Mouse (Mus musculus) hindbrain, embryonic 14.5 days (tissue): Measurements from ENCODE around the gene Mycl. TPM values are rescaled to one million over a fixed set of nuclear protein-coding genes. Genes with fewer than 3 reads are reported as not detected.
"Not testable (repeated sequence)": the region's sequence is repeated elsewhere in the genome, so short reads cannot be mapped to it uniquely, and the experiment has no call there.

ENCODE experiments used
- ATAC-seq: fragments of 200-750 bp; cut with Nextera tagmentation; 2 replicates; pipeline ENCODE4 v1.8.0; 2017; ENCODE audit warnings: moderate number of reproducible peaks, mild to moderate bottlenecking, moderate TSS enrichment, moderate library complexity; ENCODE audit not compliant: low FRiP score
- DNase-seq: peaks from one replicate; pipeline ENCODE4 v3.0.0-alpha.2; 2015; ENCODE audit warnings: low spot score
- H3K27ac ChIP-seq: fragments of 300-500 bp; sonication (generic); 2 replicates; pipeline ENCODE4 v1.5.1; 2014; ENCODE audit warnings: mild to moderate bottlenecking, moderate library complexity
- H3K27me3 ChIP-seq: fragments of 300-500 bp; sonication (generic); 2 replicates; pipeline ENCODE4 v1.6.1; 2014; ENCODE audit warnings: mild to moderate bottlenecking, low read length, mixed read lengths; ENCODE audit not compliant: control insufficient read depth, insufficient read depth
- H3K36me3 ChIP-seq: fragments of 300-500 bp; sonication (generic); replicated peaks from 2 replicates; pipeline ENCODE4 v1.6.1; 2014; ENCODE audit not compliant: control insufficient read depth, insufficient read depth
- H3K4me1 ChIP-seq: fragments of 300-500 bp; sonication (generic); replicated peaks from 2 replicates; pipeline ENCODE4 v1.6.1; 2014; ENCODE audit warnings: antibody characterized with exemption, low read length, mixed read lengths; ENCODE audit not compliant: control insufficient read depth, insufficient read depth
- H3K4me2 ChIP-seq: fragments of 300-500 bp; sonication (generic); replicated peaks from 2 replicates; pipeline ENCODE4 v1.6.1; 2014; ENCODE audit warnings: mild to moderate bottlenecking, moderate library complexity
- H3K4me3 ChIP-seq: fragments of 300-500 bp; sonication (generic); replicated peaks from 2 replicates; pipeline ENCODE4 v1.5.1; 2014; ENCODE audit warnings: mild to moderate bottlenecking, low read length
- H3K9ac ChIP-seq: fragments of 300-500 bp; sonication (generic); 2 replicates; pipeline ENCODE4 v1.6.1; 2014
- H3K9me3 ChIP-seq: fragments of 300-500 bp; sonication (generic); 2 replicates; pipeline ENCODE4 v1.6.1; 2016; ENCODE audit warnings: low read length; ENCODE audit not compliant: control insufficient read depth
- WGBS: fragments of 180-500 bp; shearing (Covaris S2); extraction: QIAGEN DNeasy Blood & Tissue Kit; methylation state at CpG from one replicate; pipeline ENCODE4 v1.1.7; 2014; 5-methylcytosine and 5-hydroxymethylcytosine counted together
- polyA plus RNA-seq: library from polyadenylated mRNA; unstranded; fragments of >200 nt; fragmentation: Nextera tagmentation; extraction: Ambion mirVana; gene quantifications from 2 replicates; pipeline ENCODE4 v1.2.1, GENCODE M21; 2014

Mycl gene
- polyA plus RNA-seq, 1 experiment from 2014 or later: 68.7 TPM

DNA sequence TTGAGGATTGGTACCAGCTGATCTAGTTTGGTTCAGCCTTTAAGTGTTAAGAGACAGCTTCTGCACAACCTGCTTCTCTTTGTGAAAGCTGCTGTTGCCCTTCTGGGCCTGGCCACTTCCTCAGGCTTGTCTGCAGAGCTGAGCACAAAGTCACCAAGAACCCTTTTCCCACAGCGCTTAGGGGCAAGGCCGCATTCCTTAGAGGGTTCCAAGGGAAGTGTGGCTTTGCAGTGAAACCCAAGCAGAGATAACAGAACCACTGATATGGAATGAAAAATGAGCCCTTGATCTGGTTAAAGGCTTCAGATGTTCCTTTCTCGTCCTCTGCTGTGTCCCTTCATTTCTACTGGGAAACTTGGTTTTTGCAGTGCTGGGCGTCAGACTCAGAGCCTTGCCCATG, 8.0 kb upstream of the Mycl start:
- WGBS: 88% methylated on average over 4 of the region's 4 CpGs
- Histone ChIP-seq H3K36me3 (no peaks in the 10 kb centered on the region), H3K4me2 (no peak overlapping the region), H3K9ac (no peak overlapping the region), H3K27ac (no peak overlapping the region), H3K4me3 (no peak overlapping the region), H3K9me3 (no peaks in the 10 kb centered on the region), H3K27me3 (peaks cover 11% of the 10 kb centered on the region), H3K4me1 (no peaks in the 10 kb centered on the region)
- ATAC-seq (no peak), DNase-seq (no peak)

DNA sequence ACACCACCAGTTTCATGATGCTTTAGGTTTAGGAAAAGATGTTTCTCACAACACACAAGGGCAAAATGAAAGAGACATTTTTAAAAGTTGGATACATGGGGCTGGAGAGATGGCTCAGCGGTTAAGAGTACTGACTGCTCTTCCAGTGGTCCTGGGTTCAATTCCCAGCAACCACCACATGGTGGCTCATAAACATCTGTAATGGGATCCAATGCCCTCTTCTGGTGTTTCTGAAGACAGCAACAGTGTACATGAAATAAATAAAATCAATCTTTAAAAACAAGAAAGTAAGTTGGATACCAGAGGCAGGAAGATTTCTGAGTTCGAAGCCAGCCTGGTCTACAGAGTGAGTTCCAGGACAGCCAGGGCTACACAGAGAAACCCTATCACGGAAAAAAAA, 7.4 kb upstream of the Mycl start:
- H3K36me3 ChIP-seq, H3K27ac ChIP-seq, H3K4me2 ChIP-seq, H3K4me3 ChIP-seq, H3K9ac ChIP-seq, H3K27me3 ChIP-seq, H3K4me1 ChIP-seq, DNase-seq, H3K9me3 ChIP-seq, ATAC-seq: not testable (repeated sequence)
- WGBS: 54% methylated on average over 3 of the region's 3 CpGs

DNA sequence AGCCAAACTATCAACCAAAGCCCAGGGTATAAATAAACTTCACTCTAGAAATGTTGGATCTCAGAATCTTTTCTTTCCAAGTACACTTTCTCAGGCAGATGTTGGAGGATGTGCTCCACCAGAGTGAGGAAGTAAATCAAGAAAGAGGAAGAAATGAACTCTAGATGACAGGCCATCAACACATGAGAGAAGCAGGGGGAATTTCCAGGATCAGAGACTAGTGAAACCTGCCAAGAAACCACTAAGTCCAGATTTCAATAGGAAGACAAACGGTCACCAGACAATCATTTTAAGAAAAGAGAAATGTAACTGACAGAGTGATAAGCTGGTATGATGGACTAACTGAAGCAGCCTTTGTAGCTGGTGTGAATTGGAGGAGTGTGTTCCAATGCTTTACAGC, 4.3 kb upstream of the Mycl start:
- 70% methylated on average over 1 of the region's 1 CpGs for WGBS
- Histone ChIP-seq H3K9ac (no peak overlapping the region), H3K4me3 (no peak overlapping the region), H3K4me2 (no peak overlapping the region), H3K27me3 (no peaks in the 10 kb centered on the region), H3K4me1 (peaks cover 4% of the 10 kb centered on the region; the same call in 1 of the 2 replicates), H3K9me3 (no peaks in the 10 kb centered on the region), H3K27ac (no peak overlapping the region), H3K36me3 (no peaks in the 10 kb centered on the region)
- ATAC-seq: no peak
- DNase-seq: no peak

DNA sequence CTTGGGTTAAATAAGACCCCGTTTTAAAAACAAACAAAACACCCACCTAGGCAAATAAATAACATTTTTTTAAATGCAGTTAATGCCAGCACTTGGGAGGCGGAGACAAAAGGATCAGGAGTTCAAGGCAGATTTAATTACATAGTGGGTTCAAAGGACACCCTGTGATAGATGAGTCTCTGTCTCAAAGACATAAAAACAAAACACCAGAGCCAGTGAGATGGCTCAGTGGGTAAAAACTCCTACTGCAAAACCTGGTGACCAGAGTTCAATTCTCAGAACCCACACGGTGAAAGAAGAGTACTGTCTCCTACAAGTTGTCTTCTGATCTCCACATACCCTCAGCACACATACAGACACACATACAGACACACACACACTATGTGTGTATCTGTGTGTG, 3.2 kb upstream of the Mycl start:
- no peak overlapping the region for H3K4me2 ChIP-seq
- H3K9ac ChIP-seq: no peak overlapping the region
- H3K4me3 ChIP-seq: no peak overlapping the region
- peaks cover 6% of the 10 kb centered on the region; the same call in 1 of the 2 replicates for H3K4me1 ChIP-seq
- DNase-seq (no peak), ATAC-seq (no peak)
- no peaks in the 10 kb centered on the region for H3K36me3 ChIP-seq
- WGBS: 75% methylated on average over 3 of the region's 3 CpGs
- no peaks in the 10 kb centered on the region for H3K27me3 ChIP-seq
- no peaks in the 10 kb centered on the region for H3K9me3 ChIP-seq
- no peak overlapping the region for H3K27ac ChIP-seq

DNA sequence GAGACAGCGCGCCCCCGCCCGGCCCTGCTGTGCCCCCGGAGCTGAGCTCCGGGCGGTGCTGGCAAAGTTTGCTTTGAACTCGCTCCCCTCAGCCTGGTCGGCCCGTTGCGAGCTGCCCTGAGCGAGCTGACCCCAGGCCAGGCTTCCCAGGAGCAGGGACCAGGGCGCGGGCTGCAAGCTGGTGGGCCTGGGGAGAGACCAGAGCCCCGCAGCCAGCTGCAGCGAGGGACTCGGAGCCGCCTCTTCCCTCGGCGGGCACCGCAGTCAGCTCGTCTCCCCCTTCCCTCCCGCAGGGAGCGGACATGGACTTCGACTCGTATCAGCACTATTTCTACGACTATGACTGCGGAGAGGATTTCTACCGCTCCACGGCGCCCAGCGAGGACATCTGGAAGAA, 767 bp downstream of the Mycl start:
- no peak; the same call in 1 of the 2 replicates for ATAC-seq
- Histone ChIP-seq H3K4me3 (peak overlapping the region; percentile 89), H3K4me1 (peaks cover 42% of the 10 kb centered on the region), H3K4me2 (peak overlapping the region; percentile 73), H3K27ac (peak overlapping the region; percentile 91), H3K9me3 (no peaks in the 10 kb centered on the region), H3K36me3 (peaks cover 15% of the 10 kb centered on the region), H3K27me3 (no peaks in the 10 kb centered on the region), H3K9ac (peak overlapping the region; percentile 95)
- no peak for DNase-seq
- under 1% methylated on average over 28 of the region's 32 CpGs for WGBS

DNA sequence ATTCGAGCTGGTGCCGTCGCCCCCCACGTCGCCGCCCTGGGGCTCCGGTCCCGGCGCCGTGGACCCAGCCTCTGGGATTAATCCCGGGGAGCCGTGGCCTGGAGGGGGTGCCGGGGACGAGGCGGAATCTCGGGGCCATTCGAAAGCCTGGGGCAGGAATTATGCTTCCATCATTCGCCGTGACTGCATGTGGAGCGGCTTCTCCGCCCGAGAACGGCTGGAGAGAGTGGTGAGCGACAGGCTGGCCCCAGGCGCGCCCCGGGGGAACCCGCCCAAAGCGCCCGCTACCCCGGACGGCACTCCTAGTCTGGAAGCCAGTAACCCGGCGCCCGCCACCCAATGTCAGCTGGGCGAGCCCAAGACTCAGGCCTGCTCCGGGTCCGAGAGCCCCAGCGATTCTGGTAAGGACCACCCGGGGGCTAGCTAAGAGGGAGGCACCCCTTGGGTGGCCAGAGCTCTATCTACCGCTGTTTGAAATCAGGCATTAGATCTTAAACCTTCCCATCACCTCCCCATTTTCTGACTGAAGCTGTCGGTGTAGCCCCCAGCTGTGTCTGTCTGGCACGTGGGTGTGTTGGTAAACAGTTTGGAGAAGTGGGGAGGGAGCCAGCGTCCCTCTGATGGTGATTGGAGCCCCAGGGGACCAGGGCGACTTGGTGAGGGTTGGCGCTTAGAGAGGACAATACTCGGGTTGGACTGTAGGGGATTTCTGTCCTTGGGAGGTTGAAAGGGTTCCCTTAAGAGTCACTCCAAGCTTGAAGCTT, 1.3 kb downstream of the Mycl start:
- peak overlapping the region; percentile 89 for H3K4me3 ChIP-seq
- H3K4me1 ChIP-seq: peaks cover 45% of the 10 kb centered on the region
- H3K9ac ChIP-seq: peak overlapping the region; percentile 95
- H3K27me3 ChIP-seq: no peaks in the 10 kb centered on the region
- DNase-seq (peak; percentile 56), ATAC-seq (peak; percentile 5; the same call in 1 of the 2 replicates)
- H3K27ac ChIP-seq: peak overlapping the region; percentile 91
- peaks cover 21% of the 10 kb centered on the region for H3K36me3 ChIP-seq
- H3K4me2 ChIP-seq: peak overlapping the region; percentile 73
- 0% methylated on average over 43 of the region's 47 CpGs for WGBS
- no peaks in the 10 kb centered on the region for H3K9me3 ChIP-seq

DNA sequence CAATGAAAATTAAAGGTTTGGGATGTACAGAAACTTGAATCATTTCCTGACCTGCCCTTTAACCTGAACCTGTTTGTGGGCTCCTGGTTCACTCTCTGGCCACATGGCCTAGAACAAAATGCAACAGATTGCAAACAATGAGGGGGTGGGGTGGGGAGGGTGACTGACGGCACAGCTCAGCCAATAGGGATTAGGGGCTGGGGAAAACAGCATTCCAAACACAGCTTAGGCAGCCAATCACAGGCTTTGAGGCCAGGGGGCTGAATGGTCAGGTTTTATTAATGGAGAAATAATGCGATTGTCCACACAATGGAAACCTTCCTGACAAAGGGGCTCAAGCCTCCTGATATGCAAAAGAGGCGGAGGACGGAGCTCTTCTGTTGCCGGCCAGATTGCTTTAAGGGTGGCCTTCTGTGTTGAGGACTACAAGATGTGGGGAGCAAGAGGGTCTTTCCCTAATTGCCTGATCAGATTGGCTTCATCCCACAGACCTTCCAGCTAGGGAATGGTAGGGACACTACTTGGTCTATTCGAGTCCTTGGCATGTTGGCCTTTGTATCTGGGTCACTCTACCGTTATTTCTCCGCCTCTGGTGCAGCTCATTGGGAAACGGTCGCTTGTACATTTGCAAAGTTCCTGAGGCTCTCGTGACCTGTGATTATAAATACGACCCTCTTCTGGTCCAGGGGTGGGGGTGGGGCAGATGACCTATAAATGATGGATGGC, 3.2 kb downstream of the Mycl start:
- H3K9ac ChIP-seq: peak overlapping the region; percentile 95
- peak overlapping the region; percentile 92 for H3K27ac ChIP-seq
- peak overlapping the region; percentile 89 for H3K4me3 ChIP-seq
- H3K9me3 ChIP-seq: no peaks in the 10 kb centered on the region
- DNase-seq (peak; percentile 80), ATAC-seq (peak; percentile 72)
- H3K27me3 ChIP-seq: no peaks in the 10 kb centered on the region
- peaks cover 45% of the 10 kb centered on the region for H3K4me1 ChIP-seq
- WGBS: 3% methylated on average over 12 of the region's 12 CpGs
- peaks cover 34% of the 10 kb centered on the region for H3K36me3 ChIP-seq
- peak overlapping the region; percentile 73 for H3K4me2 ChIP-seq

DNA sequence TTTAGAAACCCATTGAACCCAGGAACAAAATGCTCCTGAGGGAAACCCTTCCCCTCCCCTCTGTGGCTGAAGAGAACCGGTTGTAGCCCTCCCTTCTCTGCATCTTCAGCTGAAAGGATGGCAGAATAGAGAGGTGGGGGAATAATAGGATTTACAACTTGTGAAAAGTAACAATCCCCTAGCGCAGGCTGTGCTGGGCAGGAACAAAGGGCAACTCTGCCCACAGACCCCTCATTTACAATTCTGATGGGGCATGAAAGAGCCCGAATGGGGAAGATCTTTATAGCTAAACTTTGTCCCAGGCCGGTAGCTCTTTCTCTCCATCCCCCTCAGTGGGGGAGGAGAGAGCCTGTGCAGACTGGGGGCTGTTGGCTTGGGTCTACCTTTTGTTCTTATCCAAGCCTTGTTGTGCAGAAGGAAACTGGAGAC, 3.8 kb downstream of the Mycl start:
- DNase-seq (peak; percentile 49), ATAC-seq (no peak)
- WGBS: 6% methylated on average over 4 of the region's 4 CpGs
- peaks cover 34% of the 10 kb centered on the region for H3K36me3 ChIP-seq
- peak overlapping the region; percentile 73 for H3K4me2 ChIP-seq
- no peaks in the 10 kb centered on the region for H3K27me3 ChIP-seq
- H3K9ac ChIP-seq: peak overlapping the region; percentile 71
- peak overlapping the region; percentile 89 for H3K4me3 ChIP-seq
- H3K9me3 ChIP-seq: no peaks in the 10 kb centered on the region
- peaks cover 45% of the 10 kb centered on the region for H3K4me1 ChIP-seq
- peak overlapping the region; percentile 92 for H3K27ac ChIP-seq

DNA sequence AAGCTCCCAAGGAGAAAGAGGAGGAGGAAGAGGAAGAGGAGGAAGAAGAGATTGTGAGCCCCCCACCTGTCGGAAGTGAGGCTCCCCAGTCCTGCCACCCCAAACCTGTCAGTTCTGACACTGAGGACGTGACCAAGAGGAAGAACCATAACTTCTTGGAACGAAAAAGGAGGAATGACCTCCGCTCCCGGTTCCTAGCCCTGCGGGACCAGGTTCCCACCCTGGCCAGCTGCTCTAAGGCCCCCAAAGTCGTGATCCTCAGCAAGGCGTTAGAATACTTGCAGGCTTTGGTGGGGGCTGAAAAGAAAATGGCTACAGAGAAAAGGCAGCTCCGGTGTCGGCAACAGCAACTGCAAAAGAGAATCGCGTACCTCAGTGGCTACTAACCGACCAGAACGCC, 4.7 kb downstream of the Mycl start:
- Histone ChIP-seq H3K36me3 (peaks cover 34% of the 10 kb centered on the region), H3K4me3 (peak overlapping the region; percentile 89), H3K9ac (peak overlapping the region; percentile 71), H3K4me2 (peak overlapping the region; percentile 73), H3K27me3 (no peaks in the 10 kb centered on the region), H3K4me1 (peaks cover 42% of the 10 kb centered on the region), H3K27ac (peak overlapping the region; percentile 92), H3K9me3 (no peaks in the 10 kb centered on the region)
- no peak for DNase-seq
- ATAC-seq: no peak
- WGBS: 18% methylated on average over 14 of the region's 14 CpGs
